Mouse (Mus musculus) Patski (cell line): ENCODE measurements around the gene Gabbr2. TPM values are rescaled to one million over a fixed set of nuclear protein-coding genes. Genes with fewer than 3 reads are reported as not detected.

ENCODE experiments used
- ATAC-seq: fragments of 100-300 bp; one replicate; pipeline ENCODE4 v1.8.0; 2021
- CTCF ChIA-PET: fragments of 350-600 bp; sonication (Branson Sonifier 250); formaldehyde crosslinking; loops from one replicate; lab custom pipeline; 2022; ENCODE audit warnings: inconsistent platforms; lab: Charles Lee
- POLR2A ChIA-PET: fragments of 350-600 bp; sonication (Branson Sonifier 250); formaldehyde crosslinking; loops from one replicate; lab custom pipeline; 2022; ENCODE audit warnings: antibody characterized with exemption, inconsistent platforms; lab: Charles Lee
- DNase-seq: peaks from one replicate; pipeline ENCODE4 v3.0.0-alpha.2; 2011; ENCODE audit warnings: low read depth, low spot score
- H3K27me3 ChIP-seq: fragments of 371-371 bp; one replicate; pipeline ENCODE4 v1.5.1; 2021
- CTCF ChIP-seq: fragments of 100-300 bp; IDR thresholded peaks from one replicate; pipeline ENCODE4 v1.5.1; 2021
- in situ Hi-C: fragments of 300-500 bp; cut with MboI; formaldehyde crosslinking; loops from 3 replicates; pipeline ENCODE4 v1.11.1; 2018; ENCODE audit warnings: low pct_unique_long_range_greater_than_20kb, mixed read lengths
- polyA plus RNA-seq: library from polyadenylated mRNA; unstranded; gene quantifications from one replicate; pipeline ENCODE4 v1.2.3, GENCODE M21; 2021

The Gabbr2 gene
- polyA plus RNA-seq, 1 experiment from 2014 or later = not detected

DNA sequence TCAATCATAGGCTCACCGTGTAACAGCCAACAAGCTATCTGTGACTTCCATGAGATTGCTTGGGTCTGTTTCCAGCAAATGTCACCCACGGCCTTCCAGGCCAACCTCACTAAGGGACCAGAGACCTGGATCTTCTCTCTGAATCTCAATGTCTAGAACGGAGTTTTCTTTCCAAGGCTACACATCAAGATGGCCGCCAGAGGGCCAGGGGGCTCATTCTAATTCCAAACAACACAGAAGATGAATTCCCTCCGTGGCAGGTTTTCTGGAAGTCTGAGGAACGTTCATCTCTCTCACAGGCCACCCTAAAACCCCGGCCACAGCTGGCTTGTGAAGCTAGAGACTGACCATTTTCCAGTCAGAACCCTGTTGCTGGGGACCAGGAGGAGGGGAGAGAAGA, 196.0 kb downstream of the Gabbr2 start:
- no peaks in the 10 kb centered on the region for H3K27me3 ChIP-seq
- CTCF ChIA-PET = no interaction called here
- POLR2A ChIA-PET = no interaction called here
- in situ Hi-C loops = no loop called here
- ATAC-seq (no peak), DNase-seq (no peak)
- TF ChIP-seq CTCF = no peak

DNA sequence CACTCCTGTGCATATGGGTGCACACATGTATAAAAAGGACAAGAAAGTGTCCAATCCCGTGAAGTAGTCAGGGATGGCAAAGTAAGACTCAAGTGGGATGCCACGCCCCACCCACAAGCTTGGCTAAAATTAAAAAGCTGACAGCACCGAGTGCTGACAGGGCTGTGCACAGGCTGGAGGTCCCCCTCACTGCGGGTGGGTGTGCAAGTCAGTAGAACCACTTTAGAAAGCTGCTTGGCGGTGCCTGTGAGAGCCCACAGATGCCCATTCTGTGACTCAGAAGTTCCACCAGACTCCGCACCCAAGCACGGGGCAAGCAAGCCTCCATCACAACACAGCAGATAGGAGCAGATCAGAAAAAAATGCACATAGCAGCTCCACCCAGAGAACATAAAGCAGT, 197.1 kb downstream of the Gabbr2 start:
- H3K27me3 ChIP-seq = no peaks in the 10 kb centered on the region
- POLR2A ChIA-PET = no interaction called here
- ATAC-seq = no peak
- no peak for TF ChIP-seq CTCF
- CTCF ChIA-PET = interaction anchor here (1.7 kb wide), 1 partner anchor 13 kb away, joined by 3 read pairs; no protein-coding TSS in a partner anchor
- DNase-seq = no peak
- in situ Hi-C loops = no loop called here

DNA sequence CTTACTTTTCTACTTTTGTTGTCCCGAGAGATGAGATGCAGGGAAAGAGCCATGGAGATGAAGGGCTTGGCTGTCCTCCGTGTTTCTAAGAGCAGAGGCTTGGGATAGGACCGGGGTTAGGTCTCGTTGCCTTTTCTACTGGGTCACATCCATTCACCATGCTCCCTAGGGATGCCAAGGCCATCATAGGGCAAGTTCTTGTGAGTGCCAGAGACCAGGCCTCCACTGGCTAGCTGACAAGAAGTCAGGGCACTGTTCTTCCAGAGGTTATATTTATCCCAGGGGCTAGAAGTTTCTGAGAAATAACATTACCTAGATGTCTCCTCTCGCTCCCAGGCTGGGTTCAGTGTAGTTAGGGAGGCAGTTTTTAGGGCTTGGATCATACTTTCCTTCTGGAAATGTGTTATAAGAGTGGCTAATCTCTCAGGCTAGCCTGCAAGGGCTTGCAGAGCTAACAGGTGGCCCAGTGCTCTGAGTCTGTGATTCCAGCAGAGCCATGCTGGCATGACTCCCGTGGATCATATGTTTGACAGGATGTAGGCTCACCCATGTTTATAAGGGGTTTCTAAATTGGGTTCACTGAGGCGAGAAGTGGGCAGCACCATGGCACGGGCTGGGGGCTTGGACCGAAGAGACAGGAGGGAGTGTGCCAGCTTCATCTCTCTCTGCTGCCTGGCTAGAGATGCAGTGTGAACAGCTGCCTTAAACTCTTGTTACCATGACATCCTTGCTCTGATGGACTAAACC, 199.2 kb downstream of the Gabbr2 start:
- ChIA-PET POLR2A (no interaction called here), CTCF (no interaction called here)
- H3K27me3 ChIP-seq = no peaks in the 10 kb centered on the region
- in situ Hi-C loops = no loop called here
- TF ChIP-seq CTCF = no peak
- ATAC-seq = no peak
- no peak for DNase-seq

DNA sequence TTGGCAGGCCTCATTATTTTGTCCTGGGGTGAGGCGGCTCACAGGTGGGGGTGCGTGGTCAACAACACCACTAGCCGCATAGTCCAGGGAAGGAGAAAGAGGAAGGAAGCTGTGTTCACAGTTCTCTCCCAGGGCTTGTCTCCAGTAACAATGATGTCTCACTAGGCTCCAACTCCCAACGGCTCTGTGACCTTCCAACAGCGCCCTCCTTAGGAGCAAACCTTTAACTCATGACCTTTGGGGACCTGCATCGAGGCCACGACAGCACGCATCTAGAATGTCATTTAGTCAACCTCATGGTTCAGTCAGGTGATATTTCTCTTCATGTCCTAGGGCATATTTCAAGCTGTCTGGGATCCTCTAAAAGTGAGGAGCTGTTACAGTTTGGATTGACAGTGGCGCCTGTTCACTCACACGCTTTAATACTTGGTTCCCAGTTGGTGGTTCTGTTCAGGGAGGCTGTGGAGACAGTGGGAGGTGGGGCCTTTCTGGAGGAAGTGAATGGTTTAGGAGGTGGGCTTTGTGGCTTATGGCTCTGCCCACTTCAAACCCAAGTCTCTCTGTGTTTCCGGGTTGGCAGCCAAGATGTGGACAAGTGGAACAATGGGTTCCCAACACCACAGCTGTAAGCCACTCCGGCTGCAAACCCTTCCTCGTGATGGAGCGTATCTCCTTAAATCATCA, 200.3 kb downstream of the Gabbr2 start:
- no peak for TF ChIP-seq CTCF
- in situ Hi-C loops = no loop called here
- H3K27me3 ChIP-seq = no peaks in the 10 kb centered on the region
- CTCF ChIA-PET = interaction anchor here (0.9 kb wide), 1 partner anchor 101 kb away, joined by 3 read pairs; no protein-coding TSS in a partner anchor
- no peak for ATAC-seq
- no peak for DNase-seq
- POLR2A ChIA-PET = no interaction called here

DNA sequence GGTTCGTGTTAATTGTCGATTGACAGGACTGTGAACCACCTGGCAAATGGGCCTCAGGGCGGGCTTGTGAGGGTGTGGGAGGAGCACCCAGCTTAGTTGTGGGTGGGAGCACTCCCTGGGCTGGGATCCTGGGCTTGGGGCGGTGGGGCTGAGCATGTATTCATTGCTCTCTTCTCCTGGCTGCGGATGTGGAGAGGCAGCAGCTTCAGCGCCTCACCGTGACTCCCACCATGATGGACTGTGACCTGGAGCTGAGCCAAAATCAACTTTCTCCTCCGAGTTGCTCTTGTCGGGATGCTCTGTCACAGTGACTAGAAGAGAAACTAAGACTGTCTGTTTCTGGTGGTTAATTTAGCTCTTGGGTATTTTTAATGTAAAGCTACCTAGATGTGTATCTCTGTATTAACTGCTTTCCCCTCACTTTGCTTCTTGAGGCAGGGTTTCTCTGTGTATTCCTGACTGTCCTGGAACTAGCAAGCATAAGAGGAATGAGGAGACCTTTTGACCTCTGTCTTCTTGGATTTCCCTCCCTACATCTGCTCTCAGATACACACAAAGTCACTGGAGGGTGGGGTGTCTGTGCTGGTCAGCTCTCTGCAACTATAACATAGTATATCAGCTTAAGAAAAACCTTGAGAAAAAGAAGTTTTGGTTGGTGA, 200.9 kb downstream of the Gabbr2 start:
- no peak for DNase-seq
- TF ChIP-seq CTCF = no peak
- ATAC-seq = no peak
- in situ Hi-C loops = no loop called here
- no peaks in the 10 kb centered on the region for H3K27me3 ChIP-seq
- ChIA-PET CTCF (interaction anchor here (0.9 kb wide), 1 partner anchor 101 kb away, joined by 3 read pairs; no protein-coding TSS in a partner anchor), POLR2A (no interaction called here)

DNA sequence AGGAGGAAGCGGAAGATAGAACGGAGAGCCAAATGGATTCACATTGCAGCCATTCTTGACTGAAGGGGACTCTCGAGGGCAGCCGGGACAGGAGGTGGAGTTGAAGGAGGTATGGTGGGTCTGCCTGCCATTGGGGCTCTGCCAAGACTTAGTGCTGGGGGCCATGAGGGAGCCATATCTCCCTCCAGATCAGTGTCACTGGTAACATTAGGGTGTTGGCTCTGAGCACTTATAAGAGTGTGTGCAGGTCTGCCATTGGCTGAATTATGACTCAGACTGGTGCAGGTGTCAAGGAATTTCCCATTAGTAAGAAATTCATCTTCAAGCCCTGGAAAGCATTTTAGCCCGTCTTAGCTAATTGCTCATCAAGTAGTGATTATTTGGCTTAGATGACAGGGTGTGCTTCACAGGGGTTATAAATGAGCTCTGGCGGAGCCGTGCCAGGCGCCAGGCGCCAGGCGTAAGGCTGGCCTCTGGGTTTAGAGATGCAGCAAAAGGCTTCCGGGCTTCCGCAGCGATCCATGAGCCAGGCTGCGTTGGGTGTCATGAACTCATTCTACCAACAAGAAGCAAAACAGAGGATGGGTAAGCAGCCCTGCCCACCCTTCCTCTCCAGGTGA, 207.1 kb downstream of the Gabbr2 start:
- ChIA-PET POLR2A (no interaction called here), CTCF (no interaction called here)
- H3K27me3 ChIP-seq = no peaks in the 10 kb centered on the region
- no peak for DNase-seq
- in situ Hi-C loops = no loop called here
- TF ChIP-seq CTCF = no peak
- no peak for ATAC-seq

DNA sequence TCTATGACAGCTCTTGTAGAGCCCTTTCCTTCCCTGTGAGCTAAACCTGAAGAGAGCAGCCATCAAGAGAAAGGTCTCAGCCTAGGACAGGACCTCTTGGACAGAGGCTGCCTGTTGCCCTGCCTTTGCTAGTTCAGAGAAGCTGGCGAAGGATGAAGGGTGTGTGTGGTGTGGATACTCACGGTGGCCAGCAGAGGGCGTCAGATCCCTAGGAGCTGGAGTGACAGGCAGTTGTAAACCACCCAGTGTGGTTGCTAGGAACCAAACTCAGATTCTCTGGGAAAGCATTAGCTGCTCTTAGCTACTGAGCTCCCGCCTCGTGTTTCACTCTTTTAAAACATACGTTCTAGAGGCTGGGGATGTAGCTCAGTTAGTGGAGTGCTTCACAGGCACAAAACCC, 210.6 kb downstream of the Gabbr2 start:
- no peak for ATAC-seq
- no peaks in the 10 kb centered on the region for H3K27me3 ChIP-seq
- in situ Hi-C loops = no loop called here
- POLR2A ChIA-PET = no interaction called here
- no peak for DNase-seq
- TF ChIP-seq CTCF = peak; percentile 41
- CTCF ChIA-PET = interaction anchor here (0.9 kb wide), 1 partner anchor 13 kb away, joined by 3 read pairs; no protein-coding TSS in a partner anchor

DNA sequence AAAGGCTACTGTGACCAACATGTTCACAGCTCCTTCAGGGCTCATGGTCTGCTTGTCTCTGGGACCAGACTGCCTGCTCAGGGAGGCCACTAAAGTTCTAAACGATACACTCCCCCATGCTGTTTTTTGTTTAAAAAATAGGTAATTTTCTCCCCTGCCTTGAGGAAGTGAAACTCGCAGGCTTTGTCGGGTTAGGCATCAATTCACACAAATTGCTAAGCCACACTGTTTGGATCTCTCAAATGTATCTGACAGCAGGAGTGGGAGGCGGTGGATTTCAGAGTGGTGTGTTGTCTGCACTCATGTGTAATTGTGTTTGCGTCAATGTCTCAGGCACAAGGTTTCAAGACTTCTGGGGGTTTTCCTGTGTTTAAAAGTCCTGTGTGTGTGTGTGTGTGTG, 215.7 kb downstream of the Gabbr2 start:
- in situ Hi-C loops = no loop called here
- TF ChIP-seq CTCF = no peak
- POLR2A ChIA-PET = no interaction called here
- ATAC-seq (no peak), DNase-seq (no peak)
- peaks cover 4% of the 10 kb centered on the region for H3K27me3 ChIP-seq
- CTCF ChIA-PET = no interaction called here

DNA sequence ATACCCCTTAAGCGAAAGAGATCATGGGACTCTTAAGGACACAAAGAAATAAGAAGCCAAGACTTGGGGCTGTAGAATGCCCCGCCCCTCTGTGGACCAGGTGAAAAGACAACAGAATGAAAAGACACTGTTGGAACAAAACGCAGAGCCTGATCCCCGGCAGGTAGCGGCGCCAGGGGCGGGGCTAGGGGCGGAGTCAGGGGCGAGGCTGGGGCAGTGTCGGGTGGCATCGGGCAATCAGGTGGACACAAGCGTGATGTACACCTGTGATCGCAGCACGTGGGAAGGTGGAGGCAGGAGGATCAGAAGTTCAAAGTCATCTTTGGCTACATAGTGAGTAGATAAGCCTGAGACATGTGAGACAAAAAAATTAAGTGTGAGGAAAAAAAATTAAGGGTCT, 217.0 kb downstream of the Gabbr2 start:
- H3K27me3 ChIP-seq = peaks cover 5% of the 10 kb centered on the region
- ATAC-seq (no peak), DNase-seq (no peak)
- ChIA-PET POLR2A (no interaction called here), CTCF (no interaction called here)
- no peak for TF ChIP-seq CTCF
- in situ Hi-C loops = no loop called here

DNA sequence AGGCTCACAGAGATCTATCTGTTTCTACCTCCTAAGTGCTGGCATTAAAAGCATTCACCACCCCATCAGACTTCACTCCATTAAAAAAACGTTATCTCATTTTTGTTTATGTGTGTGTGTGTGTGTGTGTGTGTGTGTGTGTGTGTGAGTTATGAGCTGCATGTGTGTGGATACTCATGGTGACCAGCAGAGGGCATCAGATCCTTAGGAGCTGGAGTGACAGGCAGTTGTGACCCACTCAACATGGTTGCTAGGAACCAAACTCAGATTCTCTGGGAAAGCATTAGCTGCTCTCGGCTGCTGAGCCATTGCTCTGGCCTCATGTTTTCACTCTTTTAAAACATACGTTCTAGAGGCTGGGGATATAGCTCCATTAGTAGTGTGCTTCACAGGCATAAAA, 218.4 kb downstream of the Gabbr2 start:
- ChIA-PET CTCF (no interaction called here), POLR2A (interaction anchor here (0.6 to 0.7 kb wide), 2 partner anchors 13 to 21 kb away, joined by 3 read pairs; no protein-coding TSS in a partner anchor)
- ATAC-seq (no peak), DNase-seq (no peak)
- in situ Hi-C loops = no loop called here
- H3K27me3 ChIP-seq = peaks cover 5% of the 10 kb centered on the region
- peak; percentile 19 for TF ChIP-seq CTCF
